Mouse (Mus musculus) left cerebral cortex, adult 9 months (tissue): ENCODE data around the gene Adarb1.
"Not testable (repeated sequence)": the region's sequence is repeated elsewhere in the genome, so short reads cannot be mapped to it uniquely, and the experiment has no call there.

ENCODE experiments used
- DNase-seq, 2 experiments: peaks; one replicate each; pipeline ENCODE4 v3.0.0; 2022; ENCODE audit warnings: low spot score in 2 of 2

Adarb1 gene

GRCm38 (mm10) chr10:77315682-77316081 is 102.4 kb downstream of the Adarb1 start:
- DNase-seq = peak; percentile 59 to 73

GRCm38 (mm10) chr10:77314711-77315266 is 103.3 kb downstream of the Adarb1 start:
- DNase-seq = no peak

DNA sequence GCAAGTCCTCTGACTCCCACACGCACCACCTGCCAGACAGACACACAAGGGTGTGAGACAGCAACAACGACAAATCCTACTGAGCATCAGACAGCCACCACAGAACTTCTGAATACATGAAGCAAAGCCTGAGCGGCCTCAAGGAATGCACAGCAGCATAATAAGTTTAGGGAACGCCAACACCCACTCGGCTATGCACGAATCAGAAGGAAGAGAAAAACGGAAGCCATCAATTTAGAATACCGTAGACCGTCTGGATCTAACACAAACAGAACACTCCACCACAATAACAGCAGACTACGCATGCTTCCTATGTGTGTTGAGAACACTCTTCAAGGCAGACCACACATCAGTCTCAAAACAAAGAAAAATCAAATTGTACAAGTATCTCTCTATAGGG is 109.1 kb downstream of the Adarb1 start:
- DNase-seq = no peak

DNA sequence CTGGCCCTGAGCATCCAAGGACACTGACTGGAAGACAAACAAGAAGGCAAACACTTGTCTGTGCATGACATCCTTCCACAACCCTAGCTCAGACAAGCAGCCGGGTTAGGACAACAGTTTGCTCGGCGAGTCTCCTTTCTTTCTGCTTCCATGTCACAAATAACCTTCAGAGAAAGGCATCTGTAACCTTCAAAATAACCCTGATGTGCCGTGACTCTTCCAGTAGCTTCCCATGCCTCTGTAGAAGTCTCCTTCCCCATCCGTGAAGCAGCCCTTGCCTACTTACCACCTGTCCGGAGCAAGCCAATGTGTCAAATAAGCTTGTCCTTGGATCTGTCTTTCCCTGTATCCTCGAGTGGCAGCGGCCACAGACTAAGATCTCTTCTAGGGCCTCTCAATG is 112.3 kb downstream of the Adarb1 start:
- DNase-seq = no peak

- DNase-seq = no peak
Measured at GRCm38 (mm10) chr10:77304840-77305533, 113.1 kb downstream of the Adarb1 start.

- DNase-seq = no peak
Measured at GRCm38 (mm10) chr10:77304362-77304761, 113.7 kb downstream of the Adarb1 start.

DNA sequence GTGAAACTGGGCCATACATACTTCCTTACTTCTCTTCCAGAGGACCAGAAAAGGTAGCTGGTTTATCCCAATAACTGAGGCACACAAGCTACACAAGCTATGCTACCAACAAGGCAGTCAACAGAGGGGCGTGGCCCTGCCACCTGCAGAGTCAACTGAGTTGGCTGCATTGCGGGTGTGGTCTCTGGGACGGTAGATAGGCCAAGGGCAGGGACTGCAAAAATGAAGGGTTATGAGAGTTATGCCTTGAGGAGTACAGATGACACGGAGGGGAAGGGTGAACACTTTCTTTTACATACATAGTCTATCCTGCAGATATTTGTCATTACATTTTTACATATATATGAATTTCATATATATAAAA is 117.2 kb downstream of the Adarb1 start:
- no peak for DNase-seq

- DNase-seq = no peak
Measured at GRCm38 (mm10) chr10:77300237-77300933, 117.7 kb downstream of the Adarb1 start.

DNA sequence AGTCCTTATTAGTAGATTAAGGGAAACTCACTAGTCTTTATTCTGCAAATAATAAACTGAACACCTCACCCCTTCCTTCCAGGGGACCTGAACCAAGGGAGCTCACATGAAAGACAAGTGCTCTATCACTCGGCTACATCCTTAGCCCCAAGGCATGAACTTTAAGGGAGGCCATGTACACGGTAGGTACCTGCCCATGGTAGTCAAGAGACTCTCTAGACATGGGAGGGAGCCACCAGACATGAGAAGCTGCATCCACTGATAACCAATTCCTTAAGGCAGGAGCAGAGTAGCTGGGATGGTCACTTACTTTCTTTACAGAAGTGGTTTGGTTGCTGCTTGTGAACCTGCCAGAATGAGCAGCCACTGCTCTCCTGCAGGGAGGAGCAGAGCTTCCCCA is 118.9 kb downstream of the Adarb1 start:
- no peak for DNase-seq

DNA sequence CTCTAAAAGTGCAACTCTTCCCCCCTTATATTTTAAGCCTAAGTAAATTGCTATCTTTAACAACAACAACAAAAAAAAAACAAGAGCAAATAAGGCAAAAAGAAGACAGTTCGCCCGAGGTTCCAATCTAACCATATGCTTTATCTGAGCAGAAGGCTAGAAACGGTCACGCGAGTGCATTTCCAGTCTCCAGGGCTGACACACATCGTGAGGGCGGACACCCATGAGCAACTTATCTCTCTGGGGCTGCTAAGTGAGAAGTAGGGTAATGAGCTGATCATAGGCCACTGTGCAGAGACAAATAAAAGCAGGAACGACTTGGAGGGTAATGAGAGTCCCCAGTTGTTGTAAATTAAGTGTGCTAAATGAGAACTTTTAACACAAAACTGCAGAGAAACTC is 119.4 kb downstream of the Adarb1 start:
- no peak for DNase-seq

- DNase-seq = peak in 1 of 2 experiments; percentile 49
Measured at GRCm38 (mm10) chr10:77294691-77295090, 123.4 kb downstream of the Adarb1 start.

GRCm38 (mm10) chr10:77290624-77291366 is 127.3 kb downstream of the Adarb1 start:
- no peak for DNase-seq

DNA sequence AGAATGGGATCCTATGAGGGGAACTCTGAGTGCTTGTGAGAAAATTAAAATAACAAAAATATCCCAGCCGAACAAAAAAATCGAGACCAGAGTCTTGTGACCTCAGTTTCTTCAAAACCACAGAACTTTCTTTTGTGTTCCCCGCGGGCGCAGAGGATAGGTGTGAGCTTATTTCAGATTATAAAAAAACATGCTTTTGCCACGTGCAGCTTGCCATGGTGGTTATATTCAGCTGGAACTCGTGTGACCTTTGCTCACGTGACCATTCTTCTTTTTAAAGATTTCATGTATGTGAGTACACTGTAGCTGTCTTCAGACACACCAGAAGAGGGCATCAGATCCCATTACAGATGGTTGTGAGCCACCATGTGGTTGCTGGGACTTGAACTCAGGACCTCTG is 128.5 kb downstream of the Adarb1 start:
- no peak for DNase-seq

- DNase-seq = no peak
Measured at GRCm38 (mm10) chr10:77288639-77289195, 129.4 kb downstream of the Adarb1 start.

- no peak for DNase-seq
Measured at GRCm38 (mm10) chr10:77287626-77288025, 130.4 kb downstream of the Adarb1 start.

DNA sequence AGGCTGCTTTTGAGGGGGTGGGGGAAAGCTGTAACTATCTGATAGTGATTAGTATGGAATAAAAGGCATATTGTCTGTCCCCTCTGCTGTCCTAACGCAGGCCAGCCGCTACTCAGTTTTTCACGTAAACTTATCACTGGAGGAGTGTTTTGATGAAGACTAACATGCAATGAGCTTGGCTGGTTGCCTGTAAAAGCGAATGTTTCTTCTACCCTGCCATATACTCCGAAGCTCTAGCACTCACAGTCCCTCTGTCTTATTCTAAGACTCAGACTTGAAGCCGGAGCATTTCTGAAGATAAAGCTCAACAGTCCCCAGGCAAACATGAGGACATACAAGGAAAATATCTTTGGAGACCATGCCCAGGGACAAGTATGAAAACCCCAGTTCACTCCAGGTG is 133.2 kb downstream of the Adarb1 start:
- no peak for DNase-seq

DNA sequence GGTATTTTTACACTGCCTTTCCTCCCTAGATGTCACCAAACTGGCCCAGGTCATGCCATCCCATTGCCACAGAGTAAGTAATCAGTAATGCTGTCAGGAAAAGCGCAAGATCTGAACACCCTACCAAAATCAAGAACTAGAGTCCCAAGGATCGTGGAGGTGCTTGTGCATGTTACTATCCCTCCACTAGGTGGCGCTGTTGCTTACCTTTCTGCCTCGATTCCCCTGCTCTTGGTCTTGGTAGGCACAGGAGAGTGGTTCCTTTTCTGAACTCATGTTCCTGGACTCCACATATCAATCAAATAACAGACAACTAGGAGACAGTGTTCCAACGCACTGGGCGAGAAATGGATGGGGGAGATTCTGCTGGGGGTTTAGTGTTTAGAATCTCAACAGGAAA is 135.2 kb downstream of the Adarb1 start:
- DNase-seq = peak in 1 of 2 experiments; percentile 85

DNA sequence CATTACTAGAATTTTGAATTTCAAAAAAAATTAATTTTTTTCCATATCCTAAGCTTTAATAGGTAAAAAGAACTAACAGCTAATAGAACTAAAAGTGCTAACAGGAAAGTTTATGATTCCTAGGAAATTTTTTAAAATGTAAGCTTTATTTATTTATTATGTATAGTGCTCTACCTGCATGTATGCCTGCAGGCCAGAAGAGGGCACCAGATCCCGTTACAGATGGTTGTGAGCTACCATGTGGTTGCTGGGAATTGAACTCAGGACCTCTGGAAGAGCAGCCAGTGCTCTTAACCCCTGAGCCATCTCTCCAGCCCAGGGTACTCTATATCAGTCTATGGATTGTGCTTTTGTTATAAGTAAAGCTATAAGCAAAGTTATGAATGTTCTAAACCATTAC is 136.0 kb downstream of the Adarb1 start:
- not testable (repeated sequence) for DNase-seq

- no peak for DNase-seq
Measured at GRCm38 (mm10) chr10:77273798-77274197, 144.3 kb downstream of the Adarb1 start.

GRCm38 (mm10) chr10:77272980-77273730 is 144.9 kb downstream of the Adarb1 start:
- DNase-seq = no peak

DNA sequence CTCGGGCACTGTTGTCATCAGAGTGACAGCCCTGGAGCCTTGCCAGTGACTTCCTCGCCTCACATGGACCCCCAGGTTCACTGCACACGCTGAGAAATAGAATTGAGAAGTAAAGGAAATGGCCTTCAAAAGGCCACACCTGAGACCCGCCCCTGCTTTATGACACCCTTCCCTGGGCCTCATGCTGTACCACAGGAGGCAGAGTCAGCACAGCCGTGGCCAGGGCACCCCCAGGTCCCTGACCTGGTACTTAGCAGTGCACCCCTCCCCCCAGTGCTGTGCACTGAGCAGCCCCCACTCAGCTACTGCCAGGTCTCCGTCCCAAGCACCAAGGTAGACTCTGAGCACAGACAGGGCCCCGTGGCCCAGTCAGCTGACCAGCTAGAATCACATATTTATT is 148.9 kb downstream of the Adarb1 start:
- no peak for DNase-seq
